Mouse (Mus musculus): Measurements from ENCODE around the gene Gria1.

Gria1 gene

DNA sequence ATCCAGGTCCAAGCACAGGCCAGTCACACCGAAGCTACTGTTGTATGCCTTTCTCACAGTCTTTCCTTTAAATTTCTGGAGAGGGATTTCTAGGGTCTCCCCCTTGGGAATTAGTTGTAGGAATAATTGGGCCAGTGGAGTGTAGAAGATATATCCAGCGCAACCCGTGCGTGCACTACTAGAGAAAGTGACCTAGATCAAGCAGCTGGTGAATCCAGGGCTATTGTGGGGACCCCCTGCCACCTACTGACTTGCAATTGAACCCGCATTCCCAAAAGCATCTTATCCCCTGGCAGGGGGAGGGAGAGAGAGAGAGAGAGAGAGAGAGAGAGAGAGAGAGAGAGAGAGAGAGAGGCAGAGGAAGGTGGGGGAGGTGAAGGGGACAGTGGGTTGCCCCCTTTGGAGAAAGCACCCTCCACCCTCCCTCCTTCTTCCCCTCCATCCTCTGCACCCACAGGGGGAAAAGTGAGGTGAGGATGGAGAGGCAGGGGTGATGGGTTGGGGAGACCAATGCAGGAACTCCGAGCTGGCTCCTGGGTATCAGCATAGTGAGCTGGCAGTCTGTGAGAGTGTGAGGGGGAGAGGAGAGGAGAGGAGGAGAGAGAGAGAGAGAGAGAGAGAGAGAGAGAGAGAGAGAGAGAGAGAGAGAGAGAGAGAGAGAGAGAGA lies at the start of gene Gria1:
Gene Gria1 (plus strand): TSS at position 364 of the 667 bp plus-strand sequence.
- no peak for DNase-seq (ENCODE audit: low read depth)

DNA sequence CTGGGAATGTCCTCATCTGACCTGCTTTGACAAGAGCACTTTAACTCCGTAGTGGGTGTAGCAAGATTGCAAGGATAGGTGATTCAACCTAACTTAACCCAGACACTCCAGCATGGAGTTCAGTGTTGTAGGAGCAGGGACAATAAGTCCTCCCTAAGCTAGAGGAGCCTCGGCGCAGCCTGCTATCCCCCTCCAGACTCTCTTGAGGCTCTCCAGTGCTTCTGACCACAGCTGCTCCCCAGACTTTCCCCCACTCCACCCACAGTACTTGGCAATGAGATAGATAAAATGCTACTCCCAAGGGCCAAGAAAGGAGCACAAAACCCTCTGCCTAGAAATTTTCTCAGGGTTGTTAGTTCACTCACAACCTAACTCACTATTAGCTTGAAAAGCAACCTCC lies 49.4 kb upstream of the Gria1 start:
- no peak for DNase-seq (ENCODE audit: low read depth)

DNA sequence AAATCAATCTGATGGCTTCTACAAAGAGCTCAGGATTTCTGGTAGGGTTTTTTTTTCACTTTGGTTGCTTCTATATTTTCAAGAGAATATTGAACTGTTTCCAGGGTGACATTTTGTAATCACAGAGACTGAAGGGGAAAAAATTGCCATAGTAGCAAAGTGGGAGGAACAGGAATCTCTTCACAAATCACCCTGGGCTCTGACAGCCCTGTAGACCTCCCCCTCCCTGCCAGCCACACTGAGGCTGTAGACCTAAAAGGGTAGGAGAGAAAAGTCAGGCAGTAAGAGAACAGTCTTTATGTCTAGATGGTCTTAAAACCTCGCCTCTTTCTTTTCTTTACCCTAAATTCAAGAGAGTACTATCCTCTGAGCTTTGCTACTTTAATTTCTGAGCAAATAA lies 38.4 kb upstream of the Gria1 start:
- no peak for DNase-seq (ENCODE audit: low read depth)

- no peak for DNase-seq (ENCODE audit: low read depth)
These were observed 26.7 kb upstream of the Gria1 start for GRCm38 (mm10) chr11:56984321-56985000.

DNA sequence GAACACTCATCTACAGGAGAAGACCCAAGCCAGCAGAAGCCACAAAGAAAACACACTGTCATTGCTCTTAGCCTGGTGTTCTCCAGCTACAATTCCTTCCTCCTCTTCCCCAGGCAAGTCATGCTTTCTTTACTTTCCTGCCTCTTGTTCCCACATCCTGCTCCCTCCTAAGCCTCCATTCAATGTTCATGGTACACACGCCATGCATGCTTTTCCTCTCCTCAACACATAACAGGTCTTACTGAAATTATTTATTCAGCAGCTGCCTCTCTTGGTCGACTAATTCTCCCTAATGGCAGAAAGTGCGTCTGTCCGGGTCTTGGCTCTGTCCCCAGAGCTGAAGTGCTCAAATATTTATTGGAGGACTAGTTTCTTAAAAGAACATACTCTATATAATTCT lies 25.7 kb upstream of the Gria1 start:
- no peak for DNase-seq (ENCODE audit: low read depth)

GRCm38 (mm10) chr11:56999601-57000001 lies 11.6 kb upstream of the Gria1 start:
- DNase-seq (ENCODE audit: low read depth), result no peak

DNA sequence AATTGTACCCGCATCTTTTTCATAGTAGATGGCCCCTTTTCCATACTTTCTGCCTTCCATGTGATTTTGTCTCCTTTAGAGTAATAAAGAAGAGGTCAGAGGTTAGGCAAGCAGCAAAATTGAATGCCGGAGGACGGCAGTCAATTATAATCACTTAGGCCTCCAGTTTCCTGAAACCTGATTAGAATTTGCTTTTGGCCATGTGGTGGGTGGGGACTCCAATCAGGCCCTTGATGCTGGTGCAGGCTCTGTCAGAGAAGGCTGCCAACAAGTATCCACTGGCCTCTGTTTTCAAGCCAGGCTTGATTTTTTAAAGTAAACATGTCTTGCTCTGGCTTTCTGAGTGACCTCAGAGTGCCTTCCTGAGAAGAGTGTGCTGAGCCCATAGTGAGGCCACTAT lies 6.6 kb upstream of the Gria1 start:
- DNase-seq (ENCODE audit: low read depth), result no peak

GRCm38 (mm10) chr11:57005341-57005740 lies 5.8 kb upstream of the Gria1 start:
- no peak for DNase-seq (ENCODE audit: low read depth)

DNA sequence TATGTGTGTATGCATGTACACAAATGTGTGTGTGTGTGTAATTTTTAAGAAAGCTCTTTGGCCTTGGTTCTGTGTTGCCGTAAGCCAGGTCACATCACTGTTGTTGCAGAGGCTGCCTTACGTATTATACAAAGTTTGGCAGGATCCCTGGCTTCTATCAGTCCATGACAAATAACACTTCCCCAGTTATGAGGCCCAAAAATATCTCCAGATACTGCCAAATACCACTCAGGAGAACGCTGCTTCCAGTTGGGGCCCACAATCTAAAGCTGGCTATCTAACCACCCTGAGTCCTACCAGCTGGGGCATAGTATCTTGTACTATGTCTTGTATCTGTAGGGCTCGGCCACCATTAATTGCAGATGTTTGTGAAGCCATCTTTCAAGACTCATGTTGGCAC lies 3.4 kb upstream of the Gria1 start:
- no peak for DNase-seq (ENCODE audit: low read depth)

DNA sequence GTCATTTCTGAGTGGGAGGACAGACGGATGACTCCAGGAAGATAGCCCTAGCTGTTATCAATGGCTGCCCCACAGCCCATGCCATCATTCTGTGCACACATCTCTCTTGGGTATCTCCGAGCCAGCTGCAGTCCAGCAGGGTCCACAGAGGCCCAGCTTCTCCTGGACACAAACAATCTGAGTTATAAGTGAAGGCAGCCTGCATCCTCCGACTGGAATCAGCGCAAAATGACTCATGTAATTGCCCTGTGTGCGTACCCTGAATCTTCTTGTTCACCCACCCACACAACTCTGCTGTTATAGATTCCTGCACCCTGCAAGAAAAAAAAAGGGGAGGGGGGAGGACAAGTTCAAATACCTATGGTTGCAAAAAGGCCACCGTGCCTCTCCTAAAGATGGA lies 576 bp upstream of the Gria1 start:
- no peak for DNase-seq (ENCODE audit: low read depth)

DNA sequence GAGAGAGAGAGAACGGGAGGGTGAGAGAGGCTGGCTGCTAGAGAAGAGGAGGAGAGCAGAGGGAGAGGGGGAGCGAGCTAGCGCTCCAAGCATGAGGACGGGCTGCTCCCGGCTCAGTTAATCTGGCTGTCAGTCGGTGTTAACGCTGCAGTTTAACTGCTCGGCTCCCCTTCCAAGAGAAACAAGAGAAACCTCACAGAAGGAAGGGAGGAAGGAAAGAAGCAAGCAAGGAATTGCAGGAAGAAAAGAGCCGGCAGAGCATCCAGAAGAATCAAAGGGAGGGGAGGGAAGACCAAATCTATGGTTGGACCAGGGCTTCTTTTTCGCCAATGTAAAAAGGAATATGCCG lies 478 bp downstream of the Gria1 start:
- no peak for DNase-seq (ENCODE audit: low read depth)

DNA sequence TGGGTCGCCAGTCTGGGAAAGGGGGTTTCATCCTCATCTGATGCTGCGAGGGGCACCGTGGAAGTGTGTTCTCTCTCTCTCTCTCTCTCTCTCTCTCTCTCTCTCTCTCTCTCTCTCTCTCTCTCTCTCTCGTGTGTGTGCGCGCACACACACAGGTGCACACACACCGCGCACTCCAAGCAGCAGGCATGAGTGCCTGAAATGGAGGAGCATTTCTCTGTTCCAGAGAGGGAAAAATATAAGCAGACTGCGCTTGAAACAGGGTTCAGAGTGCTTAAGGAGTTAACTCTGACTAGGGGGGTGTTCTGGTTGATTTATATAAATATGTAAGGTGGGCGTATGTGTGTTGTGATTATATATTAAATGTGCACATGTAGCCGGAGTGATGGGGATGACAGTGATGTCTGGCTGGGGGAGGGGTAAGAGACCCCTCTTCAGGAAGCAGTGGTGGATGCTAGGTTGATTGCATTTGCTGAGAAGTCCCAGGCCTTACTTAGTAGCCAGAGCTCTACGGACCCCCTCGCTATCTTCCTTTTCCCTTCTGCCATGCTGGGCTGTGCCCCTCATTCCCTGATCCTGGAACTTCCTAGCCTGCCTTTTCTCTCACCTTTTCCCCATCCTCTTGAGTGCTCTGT lies 1.2 kb downstream of the Gria1 start:
- no peak for DNase-seq (ENCODE audit: low read depth)

DNA sequence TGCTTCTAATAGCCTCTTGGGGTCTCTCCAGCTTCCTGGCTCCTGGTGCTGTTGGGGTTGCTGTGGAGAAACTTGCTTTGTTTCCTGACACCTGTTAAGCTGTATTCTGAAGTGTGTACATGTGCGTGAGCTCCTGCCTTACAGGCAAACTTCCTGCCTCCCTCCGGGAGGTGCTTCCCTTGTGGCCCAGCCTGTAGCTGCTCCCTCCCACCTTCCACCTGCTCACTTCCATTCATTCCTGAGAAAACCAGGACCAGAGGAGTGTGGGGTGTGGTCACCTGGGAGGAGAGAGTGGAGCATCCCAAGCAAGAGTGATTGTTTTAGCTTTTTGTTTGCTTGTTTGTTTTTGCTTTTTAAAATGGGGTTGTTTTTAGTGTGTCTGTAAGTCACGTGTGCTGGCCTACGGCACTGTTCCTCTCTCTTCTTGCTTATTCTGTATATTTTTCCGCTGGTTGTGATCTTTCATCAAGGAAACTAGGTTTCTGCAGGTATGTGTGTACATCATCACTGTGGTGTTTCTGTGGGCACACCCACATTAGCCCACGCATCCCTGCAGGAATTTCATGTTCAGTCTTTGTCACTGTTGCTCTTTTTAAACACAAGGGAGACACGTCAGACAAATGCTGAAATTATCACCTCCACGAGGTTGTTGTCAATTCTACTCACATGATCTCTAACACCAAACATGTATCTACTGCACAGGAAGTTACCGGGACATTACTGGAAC lies 2.4 kb downstream of the Gria1 start:
- no peak for DNase-seq (ENCODE audit: low read depth)

GRCm38 (mm10) chr11:57014396-57014795 lies 3.2 kb downstream of the Gria1 start:
- no peak for DNase-seq (ENCODE audit: low read depth)

DNA sequence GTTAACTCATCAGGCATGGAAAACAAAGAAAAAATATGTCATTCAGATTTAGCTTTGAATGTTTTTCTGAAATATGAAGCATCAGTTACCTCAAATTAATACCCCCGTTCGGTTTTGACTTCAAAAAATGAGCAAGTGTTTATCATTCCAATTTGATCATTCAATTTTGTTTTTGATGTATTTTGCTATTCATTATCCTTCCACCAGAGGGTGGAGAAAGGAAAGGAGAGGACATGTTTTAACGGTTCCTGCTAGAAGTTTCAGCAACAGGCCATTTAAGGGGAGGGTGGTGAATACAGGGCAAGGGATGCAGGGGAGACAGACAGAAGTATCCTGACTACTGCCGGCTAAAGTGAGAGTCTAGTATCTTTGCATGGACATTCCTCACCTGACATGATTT lies 7.3 kb downstream of the Gria1 start:
- no peak for DNase-seq (ENCODE audit: low read depth)

- DNase-seq (ENCODE audit: low read depth), result no peak
These were observed 11.2 kb downstream of the Gria1 start for GRCm38 (mm10) chr11:57022400-57022799.

GRCm38 (mm10) chr11:57030448-57030847 lies 19.3 kb downstream of the Gria1 start:
- DNase-seq (ENCODE audit: low read depth), result no peak

- DNase-seq (ENCODE audit: low read depth), result no peak
These were observed 27.6 kb downstream of the Gria1 start for GRCm38 (mm10) chr11:57038807-57039206.

GRCm38 (mm10) chr11:57039306-57039705 lies 28.1 kb downstream of the Gria1 start:
- no peak for DNase-seq (ENCODE audit: low read depth)

- no peak for DNase-seq (ENCODE audit: low read depth)
These were observed 30.9 kb downstream of the Gria1 start for GRCm38 (mm10) chr11:57042057-57042456.

DNA sequence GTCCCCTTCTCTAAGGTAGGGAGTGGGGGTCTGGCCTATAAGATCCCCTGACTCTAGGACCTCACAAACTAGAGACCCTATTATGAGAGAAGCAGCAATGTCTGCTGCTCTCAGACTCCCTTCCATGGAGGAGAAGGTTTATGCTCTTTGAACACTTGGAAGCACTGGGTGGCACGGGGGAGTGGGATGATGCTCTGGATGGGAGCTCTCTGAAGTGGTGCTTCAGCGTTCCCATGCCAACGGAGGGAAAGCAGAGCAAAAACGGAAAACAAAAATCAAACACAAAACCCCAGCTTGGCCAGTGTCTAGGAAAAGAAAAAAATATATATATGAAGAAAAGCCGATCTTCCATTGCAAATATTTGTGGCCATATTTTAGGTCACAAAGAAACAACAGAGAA lies 33.0 kb downstream of the Gria1 start:
- DNase-seq (ENCODE audit: low read depth), result no peak

GRCm38 (mm10) chr11:57051666-57052562 lies 40.7 kb downstream of the Gria1 start:
- DNase-seq (ENCODE audit: low read depth), result no peak

Measured in c-Kit-positive CD71-negative TER-119-negative erythroid progenitor cells, embryonic 14.5 days (primary cell).